Mouse (Mus musculus) thymus, postnatal 36 days (tissue): ENCODE measurements around the gene Egfl6.

Experiments
- DNase-seq, 2 experiments: peaks; one replicate each; pipeline ENCODE4 v3.0.0; 2022; ENCODE audit warnings: mixed read lengths in 2 of 2

The Egfl6 gene

DNA sequence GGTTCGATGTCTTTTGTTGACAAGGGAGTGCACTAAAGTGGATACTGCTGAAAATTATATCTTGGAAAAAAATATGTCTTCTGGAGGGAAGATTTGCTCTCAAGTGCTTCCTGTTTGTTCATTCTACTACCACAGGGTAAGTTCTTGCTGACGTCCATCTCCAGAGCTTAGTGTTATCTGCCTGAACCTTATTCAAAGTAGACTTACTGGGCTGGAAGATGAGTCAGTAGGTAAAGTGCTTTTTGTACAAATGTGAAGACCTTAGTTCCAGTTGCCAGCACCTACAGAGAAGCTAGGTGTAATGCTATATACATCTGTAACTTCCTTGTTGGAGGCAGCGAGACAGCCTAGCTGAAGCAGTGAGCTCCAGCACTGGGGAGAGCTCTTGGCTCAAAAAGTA is 69.6 kb downstream of the Egfl6 start:
- DNase-seq = no peak

DNA sequence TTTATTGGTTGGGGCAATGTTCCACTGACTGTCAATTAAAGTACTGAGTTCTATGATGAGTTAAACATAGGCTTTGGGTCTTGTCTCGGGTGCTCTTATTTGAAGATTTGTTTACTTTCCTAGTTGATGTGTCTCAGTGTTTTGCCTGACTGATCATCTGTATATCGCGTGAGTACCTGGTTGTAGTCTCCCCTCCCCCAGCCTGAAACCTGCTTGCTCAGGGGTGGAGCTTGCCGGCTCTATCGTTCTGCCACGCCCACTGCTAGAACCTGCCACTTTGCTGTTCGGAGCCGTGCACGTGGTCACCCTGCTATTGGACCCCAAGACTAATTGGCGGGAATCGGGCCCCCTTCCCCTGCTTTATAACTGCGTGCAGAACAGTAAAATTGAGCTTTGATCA is 71.5 kb downstream of the Egfl6 start:
- DNase-seq = peak; percentile 12 to 20

DNA sequence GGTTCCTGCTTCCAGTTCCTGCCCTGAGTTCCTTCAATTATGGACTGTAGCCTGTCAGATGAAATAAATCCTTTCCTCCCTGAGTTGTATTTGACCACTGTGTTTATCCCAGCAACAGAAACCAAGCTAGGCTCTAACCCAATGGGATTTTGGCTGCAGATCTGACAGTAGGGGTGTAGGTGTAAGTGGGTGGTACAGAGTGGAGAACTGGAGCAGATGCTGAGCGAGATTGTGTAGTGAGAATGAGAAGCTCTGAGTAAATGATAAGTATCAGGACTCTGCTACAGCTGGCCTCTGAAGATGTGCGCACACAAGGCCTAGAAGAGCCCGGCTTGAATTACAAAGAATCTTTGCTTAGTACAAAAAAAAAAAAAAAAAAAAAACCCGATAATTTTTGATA is 73.4 kb downstream of the Egfl6 start:
- no peak for DNase-seq

DNA sequence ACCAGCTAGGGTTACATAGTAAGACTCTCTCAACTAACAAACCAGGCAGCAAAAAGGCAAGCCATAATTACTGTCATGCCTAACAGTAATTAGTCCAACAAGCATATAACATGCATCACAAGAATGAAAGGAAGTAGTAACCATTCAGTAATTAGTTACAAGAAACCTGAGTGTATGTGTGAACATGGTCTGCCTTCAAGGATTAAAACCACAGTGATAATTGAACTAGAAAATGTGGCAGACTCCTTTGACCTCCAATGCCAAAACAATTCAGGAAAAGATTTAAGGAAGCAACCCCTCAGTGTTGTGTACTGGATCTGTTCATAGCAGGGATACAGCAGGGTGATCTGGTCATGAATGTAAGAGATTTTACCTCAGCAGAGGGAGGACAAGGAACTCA is 74.4 kb downstream of the Egfl6 start:
- DNase-seq = no peak

DNA sequence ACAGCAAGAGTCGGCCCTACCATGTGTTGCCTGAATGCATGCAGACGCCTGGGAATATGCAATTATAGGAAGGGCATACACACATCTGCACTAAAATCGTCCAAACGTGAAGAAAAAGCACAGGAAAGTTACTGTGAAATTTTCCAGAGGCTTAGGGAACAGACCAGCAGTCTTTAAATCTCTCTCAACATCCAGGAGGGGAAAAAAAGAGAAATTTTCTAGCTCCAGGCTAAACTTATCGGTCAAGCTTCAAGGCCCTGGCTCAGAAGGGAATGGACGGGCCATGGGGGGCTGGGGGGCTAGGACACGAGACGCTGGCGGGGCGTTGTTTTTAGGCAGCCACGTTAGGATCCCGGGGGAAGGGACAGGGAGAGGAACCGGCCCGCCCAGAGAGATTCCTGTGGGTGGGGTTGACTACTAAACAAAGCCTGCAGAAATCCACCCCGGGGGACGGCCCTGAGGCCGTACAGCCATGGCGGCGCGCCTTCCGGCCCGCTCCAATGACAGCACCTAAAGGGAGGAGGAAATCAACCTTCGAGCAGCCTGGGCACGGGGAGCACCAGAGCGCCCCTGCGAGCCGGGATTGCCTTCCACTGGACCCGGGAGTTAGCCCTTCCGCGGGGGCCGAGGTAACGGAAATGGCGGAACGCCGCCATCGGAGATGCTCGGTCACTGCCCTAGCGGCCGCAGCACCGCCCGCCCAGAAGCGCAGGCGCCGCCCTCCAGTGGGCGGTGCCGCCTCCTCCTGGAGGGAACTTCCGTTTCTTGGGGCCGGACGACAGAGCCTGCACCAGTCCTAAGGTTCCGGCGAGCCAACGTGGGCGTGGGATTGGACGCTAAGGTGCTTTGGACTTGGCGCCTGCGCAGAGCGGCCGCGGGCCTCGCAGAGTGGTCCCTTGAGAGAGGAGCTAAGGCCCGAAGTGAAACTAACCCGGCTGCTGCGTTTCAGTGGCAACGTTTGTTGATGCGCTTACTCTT is 75.5 kb downstream of the Egfl6 start:
- DNase-seq = peak; percentile 89 to 94

DNA sequence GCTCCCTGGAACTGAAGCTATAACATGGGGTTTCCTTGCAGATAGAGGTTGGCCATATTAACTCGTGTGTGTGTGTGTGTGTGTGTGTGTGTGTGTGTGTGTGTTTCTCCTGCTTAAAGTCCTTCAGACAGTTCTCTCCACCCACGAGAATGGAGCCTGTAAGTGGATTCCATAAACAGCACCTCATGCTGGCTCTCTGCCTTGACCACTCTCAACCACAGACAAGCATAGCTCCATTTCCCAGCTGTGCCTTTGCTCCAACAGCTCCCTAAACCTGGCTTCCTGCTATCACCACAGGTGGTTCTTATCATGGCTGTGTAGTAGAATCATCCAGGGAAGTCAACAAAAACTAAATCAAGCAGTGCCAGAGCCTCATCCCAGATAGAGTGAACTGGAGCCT is 81.1 kb downstream of the Egfl6 start:
- DNase-seq = no peak

DNA sequence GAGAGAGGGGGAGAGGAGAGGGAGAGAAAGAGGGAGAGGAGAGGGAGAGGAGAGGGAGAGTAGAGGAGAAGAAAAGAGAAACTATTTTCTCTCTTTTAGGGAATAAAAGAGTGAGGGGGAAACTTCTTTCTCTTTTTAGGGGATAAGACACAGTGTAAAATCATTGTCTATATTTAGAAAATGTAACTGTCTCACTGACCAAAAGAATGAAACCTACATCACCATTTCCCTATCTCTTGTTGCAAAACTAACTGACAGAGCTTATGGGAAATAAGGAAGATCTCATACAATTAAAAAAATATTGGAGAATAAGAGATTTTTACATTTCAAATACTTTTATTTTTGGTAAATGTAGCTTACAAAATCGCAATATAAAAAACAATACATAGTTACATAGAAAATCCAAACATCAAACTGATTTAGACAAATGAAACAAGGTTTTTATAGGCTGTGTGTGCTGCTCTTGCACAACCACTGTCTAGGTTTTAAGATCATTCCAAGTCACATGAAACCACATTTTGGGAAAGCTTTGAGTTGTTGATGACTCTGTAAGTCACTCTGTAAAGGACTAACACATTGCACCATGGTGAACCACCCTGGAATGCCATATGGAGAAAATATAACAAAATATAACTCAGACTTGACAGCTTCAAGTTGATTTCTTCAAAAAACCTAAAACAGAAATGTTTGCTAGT is 85.9 kb downstream of the Egfl6 start:
- DNase-seq = no peak

- DNase-seq = no peak
Observed at GRCm38 (mm10) chrX:166497771-166498170, 87.7 kb downstream of the Egfl6 start.

GRCm38 (mm10) chrX:166495052-166495451 is 90.5 kb downstream of the Egfl6 start:
- DNase-seq = no peak

- DNase-seq = peak; percentile 96
Observed at GRCm38 (mm10) chrX:166479365-166479983, 106.0 kb downstream of the Egfl6 start, which contains the start of gene Rab9. Gene Rab9, minus strand, starts transcription at chrX:166479867.

GRCm38 (mm10) chrX:166478631-166479364 is 106.7 kb downstream of the Egfl6 start:
- DNase-seq = peak in 1 of 2 experiments; percentile 7

DNA sequence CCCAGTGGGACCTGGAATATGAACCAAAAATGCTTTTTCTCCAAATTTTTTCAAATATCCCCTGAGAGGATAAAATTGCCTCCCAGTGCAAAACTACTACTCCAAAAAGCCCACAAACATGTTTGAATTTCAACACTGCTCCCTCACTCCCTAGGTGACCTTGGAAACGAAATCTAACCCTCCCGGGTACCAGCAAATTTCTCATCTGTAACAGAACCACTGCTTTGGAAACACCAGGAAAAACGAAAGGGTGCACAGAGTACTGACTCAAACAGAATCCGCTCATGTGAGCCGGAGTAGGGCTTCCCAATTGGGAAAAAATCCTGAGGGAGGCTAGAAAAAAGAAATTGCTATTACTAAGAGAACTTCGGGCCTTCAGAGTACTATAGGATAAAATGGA is 108.1 kb downstream of the Egfl6 start:
- DNase-seq = no peak
